ENCODE assay signal across 22 mouse cellular contexts in the genomic region with DNA sequence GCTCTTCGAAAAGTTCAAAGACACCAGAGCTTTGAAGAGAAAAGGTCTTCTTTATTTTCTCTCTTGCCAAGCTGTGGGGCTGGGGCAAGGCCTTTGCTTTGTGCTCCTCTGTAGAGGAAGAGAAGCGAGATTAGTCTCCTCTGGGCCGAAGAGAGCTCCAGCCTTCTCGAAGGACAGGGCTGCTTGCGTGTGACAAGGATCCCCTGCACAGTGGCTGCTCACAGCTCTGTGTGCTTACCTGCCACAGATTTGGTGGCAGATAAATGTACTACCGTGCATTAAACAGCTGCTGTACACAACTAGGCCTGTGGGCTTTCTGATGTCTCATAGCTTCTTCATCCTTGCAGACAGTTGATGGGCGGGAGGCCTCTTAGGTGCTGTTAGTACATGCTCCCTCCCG.
DNase-seq lines count a peak whose midpoint lies in the region; ATAC-seq lines count a peak whose summit lies in the region.
"Had no signal": no experiment of that assay in that cellular context is flagged by ENCODE, and none has a peak within 500 bp of the region (broad histone marks: within the 10 kb centered on the region; RNA-seq: fewer than 3 reads in every experiment).

No protein-coding gene starts in this region.

- no peaks in the 10 kb centered on the region for H3K36me3 ChIP-seq in hindbrain, embryonic 10.5 days
- H3K36me3 ChIP-seq in hindbrain, embryonic 16.5 days (ENCODE audit: control insufficient read depth, insufficient read depth, low read length): no peaks in the 10 kb centered on the region
- no peaks in the 10 kb centered on the region for H3K36me3 ChIP-seq in heart, embryonic 12.5 days
- H3K36me3 ChIP-seq: embryonic facial prominence, embryonic 15.5 days had no signal

- H3K27ac ChIP-seq in hindbrain, embryonic 10.5 days: peak overlapping the region; percentile 13; the same call in 1 of the 2 replicates
- H3K27ac ChIP-seq in hindbrain, embryonic 16.5 days (ENCODE audit: low read depth, low read length): no peak overlapping the region
- H3K27ac ChIP-seq in heart, embryonic 12.5 days (ENCODE audit: poor library complexity, severe bottlenecking): no peak overlapping the region
- H3K27ac ChIP-seq: embryonic facial prominence, embryonic 15.5 days; gastrocnemius, adult 2 months; left cerebral cortex, adult 2 months had no signal

- no peak overlapping the region for H3K4me2 ChIP-seq in hindbrain, embryonic 16.5 days (ENCODE audit: low read length)
- no peak overlapping the region for H3K4me2 ChIP-seq in heart, embryonic 12.5 days
- H3K4me2 ChIP-seq: embryonic facial prominence, embryonic 15.5 days had no signal

- H3K9ac ChIP-seq in hindbrain, embryonic 16.5 days (ENCODE audit: low read depth, low read length): no peak overlapping the region
- no peak overlapping the region for H3K9ac ChIP-seq in heart, embryonic 12.5 days
- H3K9ac ChIP-seq: embryonic facial prominence, embryonic 15.5 days; forebrain, postnatal 0 days had no signal

- H3K9me3 ChIP-seq in hindbrain, embryonic 10.5 days: no peaks in the 10 kb centered on the region
- H3K9me3 ChIP-seq in hindbrain, embryonic 16.5 days (ENCODE audit: control insufficient read depth, low read length): peaks cover 2% of the 10 kb centered on the region; the same call in 1 of the 2 replicates
- no peaks in the 10 kb centered on the region for H3K9me3 ChIP-seq in heart, embryonic 12.5 days (replicated peaks)
- H3K9me3 ChIP-seq: embryonic facial prominence, embryonic 15.5 days had no signal

- no peak for ATAC-seq in hindbrain, embryonic 16.5 days
- peak; percentile 36 for ATAC-seq in activated CD4-positive, CD25-positive, alpha-beta regulatory T cell, adult 4 months
- no peak for ATAC-seq in heart, embryonic 12.5 days (ENCODE audit: insufficient number of reproducible peaks, low FRiP score)
- ATAC-seq: forebrain, postnatal 0 days had no signal

- H3K4me3 ChIP-seq in hindbrain, embryonic 10.5 days: no peak overlapping the region
- no peak overlapping the region for H3K4me3 ChIP-seq in hindbrain, embryonic 16.5 days (ENCODE audit: low read length)
- no peak overlapping the region for H3K4me3 ChIP-seq in heart, embryonic 12.5 days
- H3K4me3 ChIP-seq: embryonic facial prominence, embryonic 15.5 days; gastrocnemius, adult 2 months; left cerebral cortex, adult 2 months had no signal

- H3K27me3 ChIP-seq in hindbrain, embryonic 10.5 days (ENCODE audit: insufficient read depth, poor library complexity, severe bottlenecking): peaks cover 46% of the 10 kb centered on the region
- no peaks in the 10 kb centered on the region; the same call in 1 of the 2 replicates for H3K27me3 ChIP-seq in hindbrain, embryonic 16.5 days (replicated peaks; ENCODE audit: control insufficient read depth, insufficient read depth, low read length)
- H3K27me3 ChIP-seq in heart, embryonic 12.5 days (replicated peaks): peaks cover 14% of the 10 kb centered on the region; the same call in 1 of the 2 replicates
- H3K27me3 ChIP-seq: embryonic facial prominence, embryonic 15.5 days had no signal

- DNase-seq in hindbrain, embryonic 10.5 days (ENCODE audit: low spot score): no peak
- DNase-seq in thymus, adult 18-20 months: peak; percentile 14 to 39
- peak; percentile 66 for DNase-seq in thymus, postnatal 4 days
- no peak for DNase-seq in kidney, adult 11 months
- no peak for DNase-seq in lung, postnatal 10 days
- DNase-seq: adrenal gland, postnatal 10 days; cerebellum, postnatal 10 days; embryo, embryonic 11 days; forebrain, postnatal 0 days; gastrocnemius, adult 2 months; kidney, adult 8-10 months; kidney, postnatal 36 days; left cerebral cortex, postnatal 4 days; liver; lung, adult 2 months; lung, postnatal 36 days; right cerebral cortex, postnatal 4 days had no signal

- 79% methylated on average over 8 of the region's 8 CpGs for WGBS in hindbrain, embryonic 10.5 days
- WGBS in hindbrain, embryonic 16.5 days: 81% methylated on average over 8 of the region's 8 CpGs
- 76% methylated on average over 8 of the region's 8 CpGs for WGBS in heart, embryonic 12.5 days

- peaks cover 46% of the 10 kb centered on the region for H3K4me1 ChIP-seq in hindbrain, embryonic 10.5 days (replicated peaks)
- peaks cover 12% of the 10 kb centered on the region for H3K4me1 ChIP-seq in hindbrain, embryonic 16.5 days (ENCODE audit: control insufficient read depth, insufficient read depth, low read depth, low read length)
- peaks cover 25% of the 10 kb centered on the region for H3K4me1 ChIP-seq in heart, embryonic 12.5 days (replicated peaks)

Comparison
In these comparisons a context has a peak if more than half of its experiments do, and no peak if none do; other contexts are left out.
1. DNase-seq: peak in thymus, adult 18-20 months (2 of 2) and thymus, postnatal 4 days (single experiment); none in hindbrain, embryonic 10.5 days (single experiment), kidney, adult 11 months (single experiment) and lung, postnatal 10 days (single experiment).